Mouse (Mus musculus): ENCODE data around the gene Btnl1. TPM values are rescaled to one million over a fixed set of nuclear protein-coding genes. Genes with fewer than 3 reads are reported as not detected.

Gene Btnl1
- total and polyA plus RNA-seq, 3 experiments, result not detected

DNA sequence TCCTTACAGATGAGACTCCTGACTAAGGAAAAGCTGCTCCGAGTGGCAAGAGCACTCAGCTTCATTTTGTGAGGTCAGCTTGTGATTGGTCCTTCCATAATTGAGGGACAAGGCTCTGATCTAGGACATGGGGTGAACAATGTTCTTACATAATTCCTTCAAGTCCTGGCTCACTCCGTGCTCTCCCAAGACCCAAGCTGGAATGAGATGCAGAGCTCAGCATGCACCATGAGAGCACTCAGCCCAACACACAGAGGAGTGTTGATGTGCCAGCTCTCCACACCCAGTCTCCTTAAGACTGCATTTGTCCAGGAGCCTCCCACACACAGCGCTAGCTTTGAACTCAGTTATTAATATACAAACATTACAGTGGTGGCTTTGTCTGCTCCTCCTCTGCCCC, 7.8 kb downstream of the Btnl1 start:
- no peak for DNase-seq

- DNase-seq, result no peak
Measured at GRCm38 (mm10) chr17:34386656-34387055, 9.7 kb downstream of the Btnl1 start.

- peak; percentile 50 for DNase-seq
Measured at GRCm38 (mm10) chr17:34388513-34388912, 11.6 kb downstream of the Btnl1 start.

DNA sequence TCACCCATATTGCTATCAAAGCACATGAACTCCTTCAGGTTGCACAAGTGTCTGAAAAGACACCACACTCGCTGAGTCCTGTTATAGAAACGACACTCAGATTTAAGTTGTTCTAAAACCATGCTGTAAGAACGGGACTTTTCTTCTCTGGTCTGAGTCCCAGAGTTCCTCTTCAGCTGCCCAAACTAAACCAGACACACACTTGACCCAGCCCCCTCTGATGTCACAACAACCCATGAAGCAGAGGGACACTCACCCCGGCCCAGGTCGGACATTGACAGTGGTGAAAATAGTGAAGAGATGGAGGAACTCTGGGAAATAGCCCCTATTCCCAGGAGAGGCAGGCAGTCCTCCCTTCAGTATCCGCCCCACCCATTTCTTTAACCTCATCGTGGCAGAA, 14.6 kb downstream of the Btnl1 start:
- DNase-seq, result no peak

- peak; percentile 71 for DNase-seq
Measured at GRCm38 (mm10) chr17:34392321-34392720, 15.4 kb downstream of the Btnl1 start.

- no peak for DNase-seq
Measured at GRCm38 (mm10) chr17:34397357-34397756, 20.4 kb downstream of the Btnl1 start.

DNA sequence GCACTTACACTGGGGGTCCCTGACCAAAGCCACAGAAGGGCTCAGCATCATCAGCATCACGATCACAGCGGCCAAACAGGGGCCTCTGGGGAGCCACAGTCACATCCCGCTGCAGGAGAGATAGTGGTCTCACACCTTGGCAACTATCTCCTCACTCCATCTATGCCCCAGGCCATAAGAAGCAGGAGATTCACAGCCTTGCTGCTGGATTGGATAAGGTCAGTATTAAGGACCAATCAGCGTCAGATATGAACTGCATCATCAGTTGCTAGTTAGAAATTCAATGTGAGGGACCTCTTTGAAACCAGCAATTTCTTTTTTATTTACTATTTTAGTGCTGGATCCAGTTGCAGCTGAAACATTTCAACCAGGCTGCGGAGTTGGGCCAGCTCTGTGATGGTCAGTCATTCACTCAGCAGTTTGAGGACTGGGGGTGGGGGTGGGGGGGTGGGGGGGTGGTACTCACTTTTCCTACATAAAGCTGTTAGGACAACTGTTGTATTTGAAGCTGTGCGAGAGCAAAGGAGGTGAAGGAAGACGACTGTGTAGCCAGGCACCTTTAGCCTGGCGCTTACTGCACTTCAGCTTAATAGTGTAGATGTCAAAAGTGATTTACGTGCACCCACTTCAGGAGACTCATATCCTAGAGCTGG, 21.3 kb downstream of the Btnl1 start:
- peak; percentile 68 for DNase-seq

GRCm38 (mm10) chr17:34398711-34399393, 21.9 kb downstream of the Btnl1 start, which contains the start of gene BC051142:
BC051142 (plus strand) TSS chr17:34398820.
- DNase-seq, result peak; percentile 91

DNA sequence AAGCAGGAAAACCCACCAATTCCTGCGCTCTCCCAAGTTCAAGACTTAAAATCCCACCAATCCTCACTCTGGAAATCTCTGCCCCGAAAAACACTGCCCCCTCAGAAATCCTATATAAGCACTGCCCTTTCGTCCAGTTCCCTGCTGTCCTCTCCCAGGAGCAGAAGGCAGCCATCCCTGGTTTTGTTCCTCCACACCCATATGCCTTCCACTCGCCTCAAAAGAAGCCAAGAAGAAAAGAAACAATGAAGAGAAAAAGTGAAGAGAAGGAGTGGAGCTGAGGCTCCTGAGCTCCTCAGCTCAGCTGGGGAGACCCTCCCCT, 22.4 kb downstream of the Btnl1 start:
- DNase-seq, result no peak

- DNase-seq, result peak; percentile 70
Measured at GRCm38 (mm10) chr17:34411117-34411516, 34.2 kb downstream of the Btnl1 start.

DNA sequence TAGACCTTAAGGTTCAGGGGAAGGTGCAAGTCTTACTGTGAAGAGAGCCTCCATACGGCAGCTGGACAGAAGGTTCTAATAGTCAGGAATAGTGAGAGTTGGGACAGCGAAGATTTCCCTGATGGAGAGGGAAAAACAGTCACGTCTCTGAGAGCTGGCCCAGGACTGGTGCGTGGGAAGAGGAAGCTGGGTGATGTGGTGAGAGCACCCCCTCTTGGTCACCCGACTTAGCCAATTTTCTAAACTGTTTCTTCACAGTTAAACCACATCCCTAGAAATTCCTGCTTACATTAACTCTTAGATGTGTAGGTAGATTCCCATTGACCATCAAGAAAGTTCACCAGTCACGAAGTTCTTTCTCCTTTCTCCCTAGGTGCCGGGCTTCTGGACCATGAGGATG, 43.1 kb downstream of the Btnl1 start:
- DNase-seq, result no peak

DNA sequence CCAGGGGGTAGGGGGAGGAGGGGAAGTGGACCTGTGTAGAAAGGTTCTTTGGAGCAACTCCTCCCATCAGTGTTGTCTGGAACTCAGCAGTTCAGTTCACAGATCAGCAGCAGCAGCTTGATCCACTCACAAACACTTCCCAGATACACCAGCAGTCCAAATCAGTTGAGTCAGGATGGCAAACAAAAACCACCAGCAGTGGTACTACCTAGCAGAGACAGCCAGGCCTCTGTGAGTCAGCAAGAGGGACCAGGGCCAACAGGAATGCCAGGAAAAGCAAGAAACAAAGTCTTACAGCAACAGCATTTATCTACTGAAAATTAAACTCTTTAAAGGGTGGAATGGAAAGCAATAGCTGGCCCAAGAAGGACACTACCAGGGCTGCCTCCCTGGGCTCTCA, 50.7 kb downstream of the Btnl1 start:
- DNase-seq, result peak; percentile 42

Other genes starting within 250 kb of the Btnl1 start
- gene H2-DMb2, start 233.8 kb upstream of the Btnl1 start, total RNA-seq (2021), result 1 to 10 TPM; 2.0 to 3.4 TPM
- gene H2-DMb2, start 233.8 kb upstream of the Btnl1 start, polyA plus RNA-seq (2012; rRNA removed), result 1.3 and 2.3 TPM in 2 replicates
- gene H2-DMb1, start 224.1 kb upstream of the Btnl1 start, total RNA-seq (2021), result 10 to 100 TPM in 1 of 2 experiments, 1 to 10 TPM in 1; 6.4 to 12.3 TPM
- 32.6 and 33.3 TPM in 2 replicates for gene H2-DMb1, start 224.1 kb upstream of the Btnl1 start, polyA plus RNA-seq (2012; rRNA removed)
- 10 to 100 TPM; 15.4 to 19.1 TPM for gene Tap1, start 189.6 kb upstream of the Btnl1 start, total RNA-seq (2021)
- gene Tap1, start 189.6 kb upstream of the Btnl1 start, polyA plus RNA-seq (2012; rRNA removed), result 44.5 and 44.9 TPM in 2 replicates
- 10 to 100 TPM; 12.1 to 20.6 TPM for gene Psmb9, start 189.4 kb upstream of the Btnl1 start, total RNA-seq (2021)
- gene Psmb9, start 189.4 kb upstream of the Btnl1 start, polyA plus RNA-seq (2012; rRNA removed), result 45.1 and 54.8 TPM in 2 replicates
- 10 to 100 TPM; 21.8 to 41.4 TPM for gene Psmb8, start 179.4 kb upstream of the Btnl1 start, total RNA-seq (2021)
- gene Psmb8, start 179.4 kb upstream of the Btnl1 start, polyA plus RNA-seq (2012; rRNA removed), result 49.6 and 68.0 TPM in 2 replicates
- 10 to 100 TPM; 43.6 to 55.6 TPM for gene Tap2, start 173.6 kb upstream of the Btnl1 start, total RNA-seq (2021)
- gene Tap2, start 173.6 kb upstream of the Btnl1 start, polyA plus RNA-seq (2012; rRNA removed), result 61.0 and 64.1 TPM in 2 replicates
- gene H2-Ob, start 138.2 kb upstream of the Btnl1 start, total RNA-seq (2021), result 1 to 10 TPM in 1 of 2 experiments, under 1 TPM in 1; 0.49 to 1.3 TPM
- 0.91 TPM in 2 replicates for gene H2-Ob, start 138.2 kb upstream of the Btnl1 start, polyA plus RNA-seq (2012; rRNA removed)
- 10 to 100 TPM; 78.4 to 97.1 TPM for gene H2-Ab1, start 119.4 kb upstream of the Btnl1 start, total RNA-seq (2021)
- 364 and 513 TPM in 2 replicates for gene H2-Ab1, start 119.4 kb upstream of the Btnl1 start, polyA plus RNA-seq (2012; rRNA removed)
- gene H2-Aa, start 89.3 kb upstream of the Btnl1 start, total RNA-seq (2021), result 100 to 1,000 TPM in 1 of 2 experiments, 10 to 100 TPM in 1; 85.9 to 137 TPM
- gene H2-Aa, start 89.3 kb upstream of the Btnl1 start, polyA plus RNA-seq (2012; rRNA removed), result 134 and 150 TPM in 2 replicates
- 100 to 1,000 TPM in 1 of 2 experiments, 10 to 100 TPM in 1; 67.3 to 144 TPM for gene H2-Eb1, start 71.3 kb upstream of the Btnl1 start, total RNA-seq (2021)
- gene H2-Eb1, start 71.3 kb upstream of the Btnl1 start, polyA plus RNA-seq (2012; rRNA removed), result 59.2 and 66.0 TPM in 2 replicates
- gene H2-Eb2, start 51.5 kb upstream of the Btnl1 start, total RNA-seq (2021), result not detected
- gene H2-Eb2, start 51.5 kb upstream of the Btnl1 start, polyA plus RNA-seq (2012; rRNA removed), result 0.03 TPM in 1 of 2 replicates, not detected in the other
- gene Btnl2, start 22.3 kb upstream of the Btnl1 start, total RNA-seq (2021), result under 1 TPM; 0.40 to 0.73 TPM
- gene Btnl2, start 22.3 kb upstream of the Btnl1 start, polyA plus RNA-seq (2012; rRNA removed), result 0.04 and 0.16 TPM in 2 replicates
- gene BC051142, start 21.7 kb downstream of the Btnl1 start, total RNA-seq (2021), result 1 to 10 TPM; 2.1 to 2.5 TPM
- gene BC051142, start 21.7 kb downstream of the Btnl1 start, polyA plus RNA-seq (2012; rRNA removed), result 0.74 and 1.1 TPM in 2 replicates
- gene Btnl4, start 100.2 kb downstream of the Btnl1 start, total RNA-seq (2021), result not detected
- gene Btnl4, start 100.2 kb downstream of the Btnl1 start, polyA plus RNA-seq (2012; rRNA removed), result 0.06 TPM in 2 replicates
- not detected for gene Btnl6, start 140.2 kb downstream of the Btnl1 start, total RNA-seq (2021)
- not detected in 2 replicates for gene Btnl6, start 140.2 kb downstream of the Btnl1 start, polyA plus RNA-seq (2012; rRNA removed)
- 10 to 100 TPM; 22.1 to 24.6 TPM for gene Notch4, start 187.1 kb downstream of the Btnl1 start, total RNA-seq (2021)
- gene Notch4, start 187.1 kb downstream of the Btnl1 start, polyA plus RNA-seq (2012; rRNA removed), result 78.6 and 90.4 TPM in 2 replicates
- gene Gpsm3, start 212.7 kb downstream of the Btnl1 start, total RNA-seq (2021), result 1 to 10 TPM; 4.3 to 7.4 TPM
- gene Gpsm3, start 212.7 kb downstream of the Btnl1 start, polyA plus RNA-seq (2012; rRNA removed), result 8.0 and 10.0 TPM in 2 replicates
- 10 to 100 TPM; 35.2 to 42.7 TPM for gene Pbx2, start 214.1 kb downstream of the Btnl1 start, total RNA-seq (2021)
- gene Pbx2, start 214.1 kb downstream of the Btnl1 start, polyA plus RNA-seq (2012; rRNA removed), result 43.4 and 45.6 TPM in 2 replicates
- gene Ager, start 220.7 kb downstream of the Btnl1 start, total RNA-seq (2021), result under 1 TPM; 0.84 to 0.86 TPM
- gene Ager, start 220.7 kb downstream of the Btnl1 start, polyA plus RNA-seq (2012; rRNA removed), result 1.3 and 1.5 TPM in 2 replicates
- gene Rnf5, start 226.6 kb downstream of the Btnl1 start, total RNA-seq (2021), result 10 to 100 TPM; 77.8 to 92.0 TPM
- 90.8 and 115 TPM in 2 replicates for gene Rnf5, start 226.6 kb downstream of the Btnl1 start, polyA plus RNA-seq (2012; rRNA removed)
- 100 to 1,000 TPM; 113 to 118 TPM for gene Agpat1, start 227.1 kb downstream of the Btnl1 start, total RNA-seq (2021)
- 275 and 286 TPM in 2 replicates for gene Agpat1, start 227.1 kb downstream of the Btnl1 start, polyA plus RNA-seq (2012; rRNA removed)
- gene Egfl8, start 238.8 kb downstream of the Btnl1 start, total RNA-seq (2021), result 1 to 10 TPM; 2.4 to 3.0 TPM
- gene Egfl8, start 238.8 kb downstream of the Btnl1 start, polyA plus RNA-seq (2012; rRNA removed), result 2.4 and 4.2 TPM in 2 replicates